Mouse (Mus musculus): Measurements from ENCODE around the gene 3110009E18Rik. TPM values are rescaled to one million over a fixed set of nuclear protein-coding genes. Genes with fewer than 3 reads are reported as not detected.

3110009E18Rik gene
- polyA plus RNA-seq, 1 experiment from 2014 or later: 18.1 TPM

- H3K4me2 ChIP-seq (ENCODE audit: low read depth, low read length): no peak overlapping the region
- no peaks in the 10 kb centered on the region for H3K36me3 ChIP-seq (ENCODE audit: control insufficient read depth, insufficient read depth, low read length)
- H3K4me3 ChIP-seq (ENCODE audit: low read length): no peak overlapping the region
- H3K27me3 ChIP-seq (ENCODE audit: control insufficient read depth, insufficient read depth, low read depth, low read length): no peaks in the 10 kb centered on the region
- H3K9ac ChIP-seq (ENCODE audit: low read length): no peak overlapping the region
- no peak for ATAC-seq (ENCODE audit: low read depth)
- H3K4me1 ChIP-seq (replicated peaks; ENCODE audit: control insufficient read depth, insufficient read depth, low read length): no peaks in the 10 kb centered on the region
- 85% methylated on average over 2 of the region's 2 CpGs for WGBS
- no peak overlapping the region for H3K27ac ChIP-seq (ENCODE audit: low read length)
- no peaks in the 10 kb centered on the region for H3K9me3 ChIP-seq (ENCODE audit: control insufficient read depth, low read length)
Observed at GRCm38 (mm10) chr1:120196724-120197123, 75.7 kb downstream of the 3110009E18Rik start.

DNA sequence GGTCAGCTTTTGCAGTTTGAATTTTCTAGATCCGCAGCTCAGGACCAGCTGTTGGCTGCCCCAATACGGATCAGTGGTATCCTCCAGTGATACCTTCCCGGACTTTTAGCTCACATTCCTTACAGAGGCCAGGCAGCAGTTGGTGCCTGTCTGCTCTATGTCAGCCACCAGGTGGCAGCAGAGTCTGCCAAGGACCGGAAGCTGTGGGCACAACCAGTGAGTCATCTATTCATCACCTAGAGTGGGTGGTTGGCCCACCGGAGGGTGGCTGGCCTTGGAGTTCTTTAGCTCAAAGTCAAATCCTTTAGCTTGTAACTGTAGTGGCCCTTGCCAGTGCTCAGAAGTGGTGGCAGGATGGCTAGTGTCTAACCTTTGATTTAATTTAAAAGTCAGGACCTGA lies 76.2 kb downstream of the 3110009E18Rik start:
- 13% methylated on average over 5 of the region's 5 CpGs for WGBS
- no peaks in the 10 kb centered on the region for H3K36me3 ChIP-seq (ENCODE audit: control insufficient read depth, insufficient read depth, low read length)
- ATAC-seq (ENCODE audit: low read depth): peak; percentile 66; the same call in 1 of the 2 replicates
- no peak overlapping the region for H3K4me3 ChIP-seq (ENCODE audit: low read length)
- no peaks in the 10 kb centered on the region for H3K27me3 ChIP-seq (ENCODE audit: control insufficient read depth, insufficient read depth, low read depth, low read length)
- H3K4me1 ChIP-seq (replicated peaks; ENCODE audit: control insufficient read depth, insufficient read depth, low read length): no peaks in the 10 kb centered on the region
- H3K9me3 ChIP-seq (ENCODE audit: control insufficient read depth, low read length): no peaks in the 10 kb centered on the region
- no peak overlapping the region for H3K4me2 ChIP-seq (ENCODE audit: low read depth, low read length)
- no peak overlapping the region for H3K27ac ChIP-seq (ENCODE audit: low read length)
- H3K9ac ChIP-seq (ENCODE audit: low read length): no peak overlapping the region

- Histone ChIP-seq H3K36me3 (ENCODE audit: control insufficient read depth, insufficient read depth, low read length) (no peaks in the 10 kb centered on the region), H3K4me3 (ENCODE audit: low read length) (no peak overlapping the region), H3K9me3 (ENCODE audit: control insufficient read depth, low read length) (no peaks in the 10 kb centered on the region), H3K4me1 (replicated peaks; ENCODE audit: control insufficient read depth, insufficient read depth, low read length) (no peaks in the 10 kb centered on the region), H3K27me3 (ENCODE audit: control insufficient read depth, insufficient read depth, low read depth, low read length) (no peaks in the 10 kb centered on the region), H3K4me2 (ENCODE audit: low read depth, low read length) (no peak overlapping the region), H3K9ac (ENCODE audit: low read length) (no peak overlapping the region), H3K27ac (ENCODE audit: low read length) (no peak overlapping the region)
- no peak for ATAC-seq (ENCODE audit: low read depth)
- 48% methylated on average over 3 of the region's 3 CpGs for WGBS
Observed at GRCm38 (mm10) chr1:120198151-120198550, 77.2 kb downstream of the 3110009E18Rik start.

- Histone ChIP-seq H3K27ac (ENCODE audit: low read length) (no peak overlapping the region), H3K9ac (ENCODE audit: low read length) (no peak overlapping the region), H3K36me3 (ENCODE audit: control insufficient read depth, insufficient read depth, low read length) (no peaks in the 10 kb centered on the region), H3K9me3 (ENCODE audit: control insufficient read depth, low read length) (no peaks in the 10 kb centered on the region), H3K4me2 (ENCODE audit: low read depth, low read length) (no peak overlapping the region), H3K4me3 (ENCODE audit: low read length) (no peak overlapping the region), H3K27me3 (ENCODE audit: control insufficient read depth, insufficient read depth, low read depth, low read length) (no peaks in the 10 kb centered on the region), H3K4me1 (replicated peaks; ENCODE audit: control insufficient read depth, insufficient read depth, low read length) (no peaks in the 10 kb centered on the region)
- no peak for ATAC-seq (ENCODE audit: low read depth)
- WGBS: 70% methylated on average over 4 of the region's 4 CpGs
Observed at GRCm38 (mm10) chr1:120198942-120199341, 78.0 kb downstream of the 3110009E18Rik start.

DNA sequence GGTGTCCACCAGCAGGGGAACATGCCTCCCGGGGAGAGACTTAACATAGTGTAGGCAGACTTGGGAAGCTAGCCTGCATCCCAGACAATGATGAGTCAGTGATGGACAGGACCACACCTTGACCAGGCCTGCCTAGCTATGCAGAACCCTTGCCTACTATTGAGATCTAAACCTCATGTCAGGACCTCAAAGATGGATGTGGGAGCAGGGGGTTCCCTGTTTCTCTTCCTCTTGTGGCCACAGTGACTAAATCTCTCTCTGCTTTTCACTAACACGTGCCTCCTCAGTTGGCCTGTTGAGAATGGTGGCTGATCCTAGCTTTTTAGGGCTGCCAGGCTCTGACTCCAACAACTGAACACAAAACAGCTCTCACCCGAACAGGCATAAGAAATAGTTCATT lies 81.6 kb downstream of the 3110009E18Rik start:
- Histone ChIP-seq H3K27ac (ENCODE audit: low read length) (no peak overlapping the region), H3K36me3 (ENCODE audit: control insufficient read depth, insufficient read depth, low read length) (no peaks in the 10 kb centered on the region), H3K4me1 (replicated peaks; ENCODE audit: control insufficient read depth, insufficient read depth, low read length) (0 out of 2 replicates have a peak, but pooled peaks cover 3% of the 10 kb centered on the region), H3K4me2 (ENCODE audit: low read depth, low read length) (no peak overlapping the region), H3K9ac (ENCODE audit: low read length) (no peak overlapping the region), H3K9me3 (ENCODE audit: control insufficient read depth, low read length) (no peaks in the 10 kb centered on the region), H3K27me3 (ENCODE audit: control insufficient read depth, insufficient read depth, low read depth, low read length) (no peaks in the 10 kb centered on the region), H3K4me3 (ENCODE audit: low read length) (no peak overlapping the region)
- 51% methylated on average over 3 of the region's 3 CpGs for WGBS
- ATAC-seq (ENCODE audit: low read depth): no peak

DNA sequence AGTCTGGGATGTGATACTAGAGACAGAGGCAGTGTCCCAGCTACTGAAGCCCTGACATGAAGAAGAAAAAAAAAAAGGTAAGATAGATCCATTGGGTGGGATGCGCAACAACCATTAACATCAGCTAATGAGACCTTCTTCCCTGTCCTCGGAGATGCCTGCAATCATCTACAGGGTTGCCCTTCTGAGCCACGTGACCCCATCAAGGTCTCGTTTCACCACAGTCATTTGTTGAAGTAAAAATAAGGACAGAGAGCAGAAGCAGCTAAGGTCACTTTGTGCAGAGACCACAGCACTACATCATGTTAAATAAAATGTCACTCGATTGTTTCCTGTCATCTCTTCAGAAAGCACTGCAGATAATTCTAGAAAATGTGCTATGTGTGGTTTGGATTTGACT lies 82.8 kb downstream of the 3110009E18Rik start:
- ATAC-seq (ENCODE audit: low read depth): no peak

DNA sequence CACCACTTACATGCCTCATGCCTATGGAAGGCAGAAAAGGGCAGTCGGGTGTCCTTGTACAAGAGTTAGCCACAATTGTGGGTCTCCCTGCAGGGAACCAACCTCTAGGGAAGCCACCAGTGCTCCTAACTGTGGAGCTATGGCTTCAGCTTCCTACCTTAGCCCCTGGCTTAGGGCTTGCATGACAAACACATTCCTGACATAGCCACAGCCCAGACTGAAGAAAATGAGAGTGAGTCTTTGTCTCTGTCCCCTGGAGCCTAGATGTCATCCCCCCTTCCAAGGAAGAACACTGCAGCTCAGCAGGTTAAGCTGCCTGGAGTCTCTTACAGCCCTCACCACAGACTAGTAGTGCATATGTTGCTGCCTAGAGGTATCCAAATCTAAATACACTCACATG lies 83.8 kb downstream of the 3110009E18Rik start:
- Histone ChIP-seq H3K27ac (ENCODE audit: low read length) (no peak overlapping the region), H3K9me3 (ENCODE audit: control insufficient read depth, low read length) (no peaks in the 10 kb centered on the region), H3K36me3 (ENCODE audit: control insufficient read depth, insufficient read depth, low read length) (no peaks in the 10 kb centered on the region), H3K4me2 (ENCODE audit: low read depth, low read length) (no peak overlapping the region), H3K4me1 (replicated peaks; ENCODE audit: control insufficient read depth, insufficient read depth, low read length) (0 out of 2 replicates have a peak, but pooled peaks cover 3% of the 10 kb centered on the region), H3K9ac (ENCODE audit: low read length) (no peak overlapping the region), H3K4me3 (ENCODE audit: low read length) (no peak overlapping the region), H3K27me3 (ENCODE audit: control insufficient read depth, insufficient read depth, low read depth, low read length) (no peaks in the 10 kb centered on the region)
- no peak for ATAC-seq (ENCODE audit: low read depth)
- WGBS: 70% methylated on average over 1 of the region's 1 CpGs

More for the DNA sequence above, 82.8 kb downstream of the 3110009E18Rik start:
- Histone ChIP-seq H3K27me3 (ENCODE audit: control insufficient read depth, insufficient read depth, low read depth, low read length) (no peaks in the 10 kb centered on the region), H3K4me1 (replicated peaks; ENCODE audit: control insufficient read depth, insufficient read depth, low read length) (0 out of 2 replicates have a peak, but pooled peaks cover 3% of the 10 kb centered on the region), H3K27ac (ENCODE audit: low read length) (no peak overlapping the region), H3K4me2 (ENCODE audit: low read depth, low read length) (no peak overlapping the region), H3K9me3 (ENCODE audit: control insufficient read depth, low read length) (no peaks in the 10 kb centered on the region), H3K36me3 (ENCODE audit: control insufficient read depth, insufficient read depth, low read length) (no peaks in the 10 kb centered on the region), H3K9ac (ENCODE audit: low read length) (no peak overlapping the region), H3K4me3 (ENCODE audit: low read length) (no peak overlapping the region)
- 67% methylated on average over 5 of the region's 5 CpGs for WGBS

DNA sequence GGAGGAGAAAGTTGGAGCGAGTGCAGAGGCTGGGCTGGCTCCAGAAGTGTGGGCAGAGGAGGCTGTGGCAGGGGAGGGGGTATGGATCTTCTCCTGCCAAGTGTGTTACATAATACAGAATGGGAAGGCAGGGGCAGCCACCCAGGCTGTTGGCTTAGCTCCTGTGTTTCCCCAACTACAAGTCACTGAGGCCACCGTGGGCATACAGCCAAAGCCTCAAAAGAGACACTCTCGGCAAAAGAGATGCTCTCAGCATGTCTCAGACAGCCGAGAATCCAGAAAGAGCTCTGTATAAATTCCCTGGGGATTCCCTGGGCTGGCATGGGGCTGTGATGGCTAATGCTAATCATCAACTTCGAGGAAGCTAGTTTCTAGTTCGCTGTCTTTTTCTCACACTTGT lies 86.6 kb downstream of the 3110009E18Rik start:
- Histone ChIP-seq H3K4me3 (ENCODE audit: low read length) (no peak overlapping the region), H3K27ac (ENCODE audit: low read length) (no peak overlapping the region), H3K9me3 (ENCODE audit: control insufficient read depth, low read length) (no peaks in the 10 kb centered on the region), H3K36me3 (ENCODE audit: control insufficient read depth, insufficient read depth, low read length) (no peaks in the 10 kb centered on the region), H3K4me2 (ENCODE audit: low read depth, low read length) (no peak overlapping the region), H3K4me1 (replicated peaks; ENCODE audit: control insufficient read depth, insufficient read depth, low read length) (0 out of 2 replicates have a peak, but pooled peaks cover 3% of the 10 kb centered on the region), H3K27me3 (ENCODE audit: control insufficient read depth, insufficient read depth, low read depth, low read length) (no peaks in the 10 kb centered on the region), H3K9ac (ENCODE audit: low read length) (no peak overlapping the region)
- peak; percentile 45 for ATAC-seq (ENCODE audit: low read depth)
- WGBS: 48% methylated on average over 6 of the region's 6 CpGs

GRCm38 (mm10) chr1:120208502-120209230 lies 87.7 kb downstream of the 3110009E18Rik start:
- Histone ChIP-seq H3K9me3 (ENCODE audit: control insufficient read depth, low read length) (no peaks in the 10 kb centered on the region), H3K4me3 (ENCODE audit: low read length) (no peak overlapping the region), H3K4me1 (replicated peaks; ENCODE audit: control insufficient read depth, insufficient read depth, low read length) (0 out of 2 replicates have a peak, but pooled peaks cover 3% of the 10 kb centered on the region), H3K9ac (ENCODE audit: low read length) (no peak overlapping the region), H3K27me3 (ENCODE audit: control insufficient read depth, insufficient read depth, low read depth, low read length) (no peaks in the 10 kb centered on the region), H3K36me3 (ENCODE audit: control insufficient read depth, insufficient read depth, low read length) (no peaks in the 10 kb centered on the region), H3K4me2 (ENCODE audit: low read depth, low read length) (no peak overlapping the region), H3K27ac (ENCODE audit: low read length) (no peak overlapping the region)
- WGBS: 84% methylated on average over 11 of the region's 11 CpGs
- no peak for ATAC-seq (ENCODE audit: low read depth)

All from lung, embryonic 16.5 days (tissue).